Mouse (Mus musculus) adrenal gland, postnatal 36 days (tissue): ENCODE measurements around the gene Chn2. TPM values are rescaled to one million over a fixed set of nuclear protein-coding genes. Genes with fewer than 3 reads are reported as not detected.
"Not testable (repeated sequence)": the region's sequence is repeated elsewhere in the genome, so short reads cannot be mapped to it uniquely, and the experiment has no call there.

Experiments
- DNase-seq, 2 experiments: peaks; one replicate each; pipeline ENCODE4 v3.0.0; 2021; ENCODE audit warnings: mixed read lengths in 1 of 2
- total RNA-seq, 2 experiments: library from RNA; stranded (reverse); gene quantifications; 2 replicates each; pipeline ENCODE4 v1.2.3; 2021

The Chn2 gene
- total RNA-seq, 2 experiments from 2014 or later: 5.5 to 15.6 TPM

GRCm38 (mm10) chr6:54158317-54158716, 119.0 kb downstream of the Chn2 start:
- peak; percentile 22 to 26 for DNase-seq

DNA sequence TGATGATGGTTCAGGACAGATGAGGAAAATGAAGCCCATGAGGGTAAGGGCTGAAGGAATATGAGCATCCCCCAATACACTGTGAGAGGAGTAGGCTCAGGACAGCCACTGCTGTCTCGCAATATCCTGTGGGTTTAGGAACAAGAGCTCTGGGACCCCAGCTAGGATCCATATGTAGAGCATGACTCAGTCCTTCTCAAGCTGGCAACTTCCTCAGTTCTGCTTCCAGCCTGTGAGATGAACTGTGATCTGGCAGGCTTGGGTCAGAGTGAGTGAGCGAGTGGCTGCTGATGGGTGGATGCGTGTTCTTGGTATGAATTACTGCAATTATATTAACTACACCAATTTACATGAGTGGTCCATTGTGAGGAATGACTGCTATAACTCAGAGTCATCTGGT, 121.3 kb downstream of the Chn2 start:
- no peak for DNase-seq

- DNase-seq: no peak
These were observed 121.9 kb downstream of the Chn2 start for GRCm38 (mm10) chr6:54161246-54161645.

- no peak for DNase-seq
These were observed 123.0 kb downstream of the Chn2 start for GRCm38 (mm10) chr6:54162321-54162720.

GRCm38 (mm10) chr6:54162786-54163185, 123.4 kb downstream of the Chn2 start:
- peak; percentile 4 to 16 for DNase-seq

- DNase-seq: no peak
These were observed 124.3 kb downstream of the Chn2 start for GRCm38 (mm10) chr6:54163702-54164101.

GRCm38 (mm10) chr6:54164777-54165176, 125.4 kb downstream of the Chn2 start:
- DNase-seq: peak; percentile 66 to 77

DNA sequence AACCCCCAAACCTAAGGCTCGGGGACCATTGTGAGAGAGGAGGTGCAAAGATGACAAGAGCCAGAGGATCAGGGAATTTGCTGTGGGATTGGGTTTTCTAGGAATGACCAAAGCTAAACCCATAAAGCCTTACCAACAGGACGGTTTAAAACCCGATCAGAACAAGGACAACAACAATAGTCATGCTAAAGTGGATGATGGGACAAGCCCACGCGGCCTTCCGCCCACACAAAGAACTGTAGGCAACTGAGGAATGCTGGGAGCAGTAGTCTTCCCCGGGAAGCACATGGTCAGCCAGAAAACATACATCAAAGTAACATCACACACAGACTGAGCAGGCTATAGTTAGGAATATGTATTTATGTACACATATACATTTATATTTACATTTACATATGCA, 125.9 kb downstream of the Chn2 start:
- DNase-seq: no peak

- no peak for DNase-seq
These were observed 126.5 kb downstream of the Chn2 start for GRCm38 (mm10) chr6:54165863-54166262.

- DNase-seq: no peak
These were observed 127.7 kb downstream of the Chn2 start for GRCm38 (mm10) chr6:54166991-54167546.

DNA sequence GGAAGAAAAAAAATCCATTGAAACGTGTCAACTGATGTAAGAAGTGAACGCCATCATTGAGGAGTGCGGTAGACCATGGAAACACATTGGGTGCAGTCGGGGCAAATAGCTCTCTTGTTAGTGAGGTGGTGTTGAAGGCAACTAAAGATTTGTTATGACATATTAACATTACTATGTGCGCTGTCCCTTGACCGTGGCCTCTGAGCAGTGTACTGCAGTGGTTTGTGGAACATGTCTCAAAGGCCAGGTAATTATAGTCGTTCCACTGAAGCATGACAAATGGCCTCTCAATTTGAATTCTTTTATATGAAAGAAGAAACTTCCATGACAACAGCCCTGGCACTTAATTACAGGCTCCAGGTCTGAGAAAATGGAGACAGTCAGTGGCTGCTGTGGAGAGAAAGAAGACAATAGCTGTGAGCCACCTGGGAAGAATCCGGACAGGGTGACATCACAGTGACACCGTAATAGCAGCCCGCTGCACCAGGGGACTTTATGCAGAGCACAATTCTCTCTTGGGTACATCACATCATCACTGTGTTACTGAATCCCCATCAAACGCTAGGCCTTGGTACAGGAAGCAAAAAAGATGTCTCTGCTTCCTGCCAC, 131.0 kb downstream of the Chn2 start:
- no peak for DNase-seq

GRCm38 (mm10) chr6:54171385-54171784, 132.0 kb downstream of the Chn2 start:
- DNase-seq: no peak

- DNase-seq: no peak
These were observed 136.3 kb downstream of the Chn2 start for GRCm38 (mm10) chr6:54175473-54176215.

DNA sequence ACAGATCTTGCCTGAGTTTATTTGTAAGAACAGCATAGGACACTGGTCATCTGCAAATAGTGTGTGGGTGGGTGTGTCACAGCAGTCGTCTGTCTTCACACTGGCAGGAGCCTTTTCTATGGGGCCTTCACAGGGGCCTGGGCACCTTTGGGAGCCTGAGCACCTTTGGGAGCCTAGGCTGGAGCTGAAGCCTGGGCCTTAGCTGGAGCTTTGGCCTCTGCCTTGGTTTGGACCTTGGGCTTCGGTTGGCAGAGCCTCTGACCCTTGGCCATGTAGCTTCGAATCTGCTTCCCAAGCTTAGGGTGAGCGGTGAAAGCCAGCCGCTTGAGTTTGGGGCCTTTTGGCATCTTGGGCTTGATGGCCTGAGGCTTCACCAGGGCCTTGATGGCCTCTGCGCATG, 137.7 kb downstream of the Chn2 start:
- DNase-seq: not testable (repeated sequence)

DNA sequence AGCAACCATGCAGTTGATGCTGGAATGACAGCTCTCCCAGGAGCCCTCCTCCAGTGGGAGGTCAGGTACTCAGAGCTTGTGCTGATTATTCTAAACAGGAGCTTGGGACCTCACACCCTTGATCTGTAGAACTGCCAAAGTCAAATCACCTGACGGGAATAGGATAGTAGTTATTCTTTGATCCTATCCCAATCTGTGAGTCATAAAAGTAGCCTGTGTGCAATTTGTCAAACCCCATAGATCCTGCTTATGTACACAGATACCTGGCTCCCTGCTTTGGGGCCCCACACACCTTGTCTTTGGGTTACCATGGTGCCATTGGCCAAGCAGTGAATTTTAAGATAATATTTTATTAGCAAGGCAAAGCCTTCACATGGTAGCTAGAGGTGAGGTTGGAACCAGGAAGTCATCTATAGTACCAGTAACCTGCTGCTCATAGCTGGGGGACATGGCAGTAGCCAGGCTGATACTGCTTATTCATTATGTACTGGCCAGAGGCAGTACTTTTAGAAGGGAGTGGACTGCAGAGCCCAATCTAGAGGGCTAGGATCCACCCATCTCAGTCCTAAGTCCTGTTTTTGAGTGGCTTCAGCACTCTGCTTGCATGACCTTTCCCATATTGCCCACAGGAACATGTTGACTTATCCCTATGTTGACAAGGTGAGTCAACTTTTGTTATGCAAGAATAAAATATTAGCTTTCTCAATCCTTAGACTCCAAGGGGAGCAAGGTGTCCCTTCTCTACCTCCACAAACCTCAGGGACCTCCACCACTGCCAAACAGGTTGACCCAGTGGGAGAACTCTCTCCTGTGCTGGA, 139.9 kb downstream of the Chn2 start:
- DNase-seq: no peak

- no peak for DNase-seq
These were observed 140.5 kb downstream of the Chn2 start for GRCm38 (mm10) chr6:54179874-54180212.

GRCm38 (mm10) chr6:54183825-54184578, 144.6 kb downstream of the Chn2 start:
- no peak for DNase-seq

GRCm38 (mm10) chr6:54193631-54194305, 154.4 kb downstream of the Chn2 start:
- DNase-seq: no peak

GRCm38 (mm10) chr6:54197821-54198412, 158.6 kb downstream of the Chn2 start:
- DNase-seq: no peak

DNA sequence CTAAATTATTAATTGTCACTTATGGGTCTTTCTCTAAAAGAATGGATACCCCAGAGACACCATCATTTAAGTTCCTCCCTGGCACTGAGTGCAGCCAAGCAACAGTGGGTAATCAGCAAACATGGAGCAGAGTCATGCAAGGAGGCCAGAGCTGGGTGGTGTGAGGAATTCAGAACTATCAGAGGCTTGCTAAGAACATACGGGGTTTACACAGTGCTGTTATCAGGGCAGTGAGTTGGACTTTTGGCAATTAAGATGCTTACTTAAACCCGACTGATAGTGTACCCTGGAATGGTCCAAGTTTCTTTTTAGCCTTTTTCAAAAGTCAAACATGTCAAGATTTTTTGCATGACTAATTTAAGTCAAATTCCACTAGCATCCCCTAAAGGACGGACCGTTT, 160.2 kb downstream of the Chn2 start:
- DNase-seq: no peak
